Mouse (Mus musculus) cerebellum, adult (tissue): ENCODE measurements around the gene Zfp276.
A peak's percentile ranks its signal among the peaks of the same experiment; 100 is the strongest.

Source experiments
- ATAC-seq: cut with Nextera tagmentation; 2 replicates; pipeline ENCODE4 v1.9.2; 2017; ENCODE audit warnings: mild to moderate bottlenecking, moderate library complexity, mixed read lengths; ENCODE audit not compliant: insufficient number of reproducible peaks, low FRiP score, low TSS enrichment

Zfp276 gene

DNA sequence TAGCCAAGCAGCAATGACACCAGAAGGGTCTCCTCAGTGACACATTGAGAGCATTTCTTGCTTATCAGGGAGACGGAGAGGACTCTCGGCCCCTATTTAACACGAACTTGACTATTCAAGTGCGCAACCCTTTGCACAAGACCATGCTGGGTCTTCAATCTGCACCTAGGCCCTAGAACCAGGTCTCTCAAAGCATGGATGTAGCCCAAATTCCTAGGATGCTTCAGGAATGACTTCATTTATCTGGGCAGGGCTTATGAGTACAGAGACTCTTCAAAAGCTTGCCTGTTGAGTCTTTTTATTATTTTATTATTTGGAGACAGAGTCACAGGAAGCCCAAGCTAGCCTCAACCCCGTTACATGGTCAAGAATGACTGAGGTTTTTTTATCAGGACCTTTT, 30.5 kb downstream of the Zfp276 start:
- ATAC-seq, result no peak

DNA sequence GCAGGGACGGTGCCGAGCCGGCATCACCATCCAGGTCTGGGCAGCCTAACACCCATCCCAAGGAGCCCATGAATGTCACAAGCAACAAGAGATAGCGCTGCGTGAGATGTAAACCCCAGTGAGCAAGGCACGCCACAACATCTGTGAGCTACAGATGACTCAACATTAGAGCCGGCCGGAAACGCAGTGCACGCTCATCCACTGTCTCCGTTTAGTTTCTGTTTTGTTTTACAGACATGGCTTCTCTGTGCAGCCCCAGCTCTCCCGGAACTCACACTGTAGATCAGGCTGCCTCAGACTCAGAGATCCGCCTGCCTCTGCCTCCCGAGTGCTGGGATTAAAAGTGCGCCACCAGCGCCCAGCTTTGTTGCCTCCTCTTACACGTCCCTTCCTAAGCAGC, 33.4 kb downstream of the Zfp276 start:
- ATAC-seq, result no peak

DNA sequence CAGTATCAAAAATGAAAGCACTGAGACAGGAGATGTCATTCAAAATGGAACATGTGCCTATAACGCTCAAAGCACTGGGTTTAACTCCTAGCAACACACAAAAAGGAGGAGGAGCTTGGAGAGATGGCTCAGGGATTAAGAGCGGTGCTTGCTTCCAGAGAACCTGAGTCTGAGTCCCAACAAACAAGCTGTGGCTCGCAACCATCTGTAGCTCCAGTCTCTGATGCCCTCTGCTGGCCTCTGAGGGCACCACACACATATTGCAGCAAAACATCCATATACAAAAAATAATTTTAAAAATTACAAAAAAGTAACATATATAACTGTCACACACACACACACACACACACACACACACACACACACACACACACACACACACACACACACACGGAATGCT, 36.2 kb downstream of the Zfp276 start:
- ATAC-seq, result no peak

DNA sequence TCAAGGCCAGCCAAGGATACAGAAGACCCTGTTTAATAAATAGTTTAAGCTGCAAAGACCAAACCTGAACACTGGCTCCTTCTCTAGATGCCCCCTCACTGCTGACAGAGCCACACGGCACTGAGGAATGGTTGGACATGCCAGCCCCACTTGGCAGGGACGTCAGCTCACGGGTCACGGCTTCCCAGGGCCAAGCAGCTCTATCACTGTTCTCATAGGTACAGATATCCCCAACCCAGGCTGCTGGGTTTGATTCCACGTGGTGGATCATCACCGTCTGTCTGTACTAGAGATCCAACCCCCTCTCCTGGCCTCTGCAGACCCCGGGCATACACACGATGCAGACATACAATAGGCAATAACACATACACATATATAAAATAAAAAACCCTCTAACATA, 36.7 kb downstream of the Zfp276 start:
- no peak for ATAC-seq

GRCm38 (mm10) chr8:123291716-123292115, 37.7 kb downstream of the Zfp276 start:
- no peak for ATAC-seq

DNA sequence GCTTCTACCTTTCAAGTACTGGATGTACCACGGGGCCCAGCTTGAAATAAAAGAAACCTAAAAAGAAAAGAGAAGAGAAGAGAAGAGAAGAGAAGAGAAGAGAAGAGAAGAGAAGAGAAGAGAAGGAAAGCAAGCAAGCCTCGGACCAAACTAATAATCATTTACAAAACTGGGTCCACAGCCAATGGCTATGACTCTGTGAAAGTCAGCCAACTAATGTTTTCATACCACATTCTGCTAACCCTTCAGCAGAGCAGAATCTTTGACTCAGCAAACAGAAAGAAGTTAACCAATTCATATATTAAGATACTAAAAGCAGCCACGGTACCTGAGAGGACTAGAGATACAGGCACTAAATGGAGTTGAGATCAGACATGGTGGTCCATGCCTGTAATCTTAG, 38.3 kb downstream of the Zfp276 start:
- ATAC-seq, result no peak

- no peak for ATAC-seq
These were observed 38.8 kb downstream of the Zfp276 start for GRCm38 (mm10) chr8:123292785-123293184.

GRCm38 (mm10) chr8:123298301-123298700, 44.3 kb downstream of the Zfp276 start:
- ATAC-seq, result no peak

DNA sequence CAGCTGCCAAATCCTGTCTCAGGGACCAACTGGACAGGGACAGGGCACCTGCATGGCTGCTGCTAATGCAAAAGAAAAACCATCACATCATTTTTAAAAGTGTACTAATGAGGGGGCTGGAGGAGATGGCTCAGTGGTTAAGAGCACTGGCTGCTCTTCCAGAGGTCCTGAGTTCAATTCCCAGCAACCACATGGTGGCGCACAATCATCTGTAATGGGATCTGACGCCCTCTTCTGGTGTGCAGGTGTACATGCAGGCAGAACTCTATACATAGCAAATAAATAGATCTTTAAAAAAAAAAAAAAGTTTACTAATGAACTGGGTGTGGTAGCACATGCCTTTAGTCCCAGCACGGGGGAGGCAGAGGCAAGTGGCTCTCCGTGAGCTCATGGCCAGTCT, 54.7 kb downstream of the Zfp276 start:
- ATAC-seq, result no peak

DNA sequence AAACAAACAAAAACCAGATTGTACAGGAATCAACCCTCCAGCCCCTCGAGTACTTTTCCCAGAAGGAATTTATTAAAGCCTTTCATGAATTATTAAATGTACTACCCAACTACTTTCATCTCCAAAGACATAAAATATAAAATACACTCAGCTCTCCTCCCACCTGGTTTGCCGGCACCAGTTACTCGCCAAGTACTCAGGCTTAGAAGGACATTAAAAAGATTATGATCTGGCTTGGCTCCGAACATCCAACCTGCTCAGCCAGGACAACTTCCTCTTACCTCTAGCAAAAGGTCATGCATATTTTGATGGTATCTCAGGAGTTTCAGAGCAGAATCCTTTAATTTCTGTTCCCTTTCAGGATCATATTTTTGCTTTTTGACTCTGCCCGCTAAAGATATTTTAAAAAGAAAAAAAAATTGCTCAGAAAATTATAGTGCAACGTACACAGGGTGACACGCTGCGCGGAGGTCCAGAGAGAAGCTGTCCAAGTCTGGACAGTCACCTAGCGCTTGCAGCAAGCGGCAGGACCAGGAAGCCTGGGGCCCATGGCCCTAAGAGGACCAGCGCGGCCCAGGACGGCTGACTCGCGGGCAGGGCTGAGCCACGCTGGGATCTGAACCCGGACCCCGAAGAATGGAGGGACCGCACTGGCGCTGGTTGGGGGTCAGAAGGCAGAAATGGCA, 63.9 kb downstream of the Zfp276 start:
- no peak for ATAC-seq

GRCm38 (mm10) chr8:123318467-123318911, 64.5 kb downstream of the Zfp276 start, which contains the start of gene Fanca:
TSS of gene Fanca (minus strand) at chr8:123318576.
- peak; percentile 100 for ATAC-seq
